Mouse (Mus musculus) ES-E14 (cell line): Measurements from ENCODE around the gene Alg14.

Source experiments
- HCFC1 ChIP-seq: IDR thresholded peaks from 2 replicates; pipeline ENCODE4 v1.6.1; 2012; ENCODE audit warnings: low read length, inconsistent platforms, borderline replicate concordance; ENCODE audit not compliant: insufficient read depth
- ZC3H11A ChIP-seq: IDR thresholded peaks from 2 replicates; pipeline ENCODE4 v1.6.1; 2012; ENCODE audit warnings: low read depth, mild to moderate bottlenecking, inconsistent platforms, low read length, borderline replicate concordance

GRCm38 (mm10) chr3:121375541-121376129, 84.1 kb downstream of the Alg14 start:
- TF ChIP-seq HCFC1 (no peak), ZC3H11A (no peak)
